15 mouse cellular contexts compared by ENCODE assay signal in genomic region chr3:69054760-69055432, GRCm38 (mm10). TPM values are rescaled to one million over a fixed set of nuclear protein-coding genes. Genes with fewer than 3 reads are reported as not detected.
DNase-seq lines count a peak whose midpoint lies in the region; ATAC-seq and TF ChIP-seq lines count a peak whose summit lies in the region.
"Had no signal": no experiment of that assay in that cellular context is flagged by ENCODE, and none has a peak within 500 bp of the region (broad histone marks: within the 10 kb centered on the region; RNA-seq: fewer than 3 reads in every experiment).

No protein-coding gene starts in this region.

- TF ChIP-seq EP300 in MEL (IDR thresholded peaks at IDR 0.05; ENCODE audit: low read depth in 1 of 2, low read length in 2 of 2): peak; percentile 93 to 96

- no peaks in the 10 kb centered on the region for H3K27me3 ChIP-seq in heart, embryonic 10.5 days (ENCODE audit: insufficient read depth, poor library complexity, severe bottlenecking)
- no peaks in the 10 kb centered on the region for H3K27me3 ChIP-seq in MEL (ENCODE audit: control insufficient read depth in 1 of 2, insufficient read depth in 2 of 2, low read length in 2 of 2)
- H3K27me3 ChIP-seq: midbrain, embryonic 12.5 days; neural tube, embryonic 13.5 days had no signal

- TF ChIP-seq POLR2A in MEL (IDR thresholded peaks at IDR 0.05; ENCODE audit: control insufficient read depth in 1 of 2, insufficient read depth in 1 of 2, low read depth in 1 of 2, low read length in 2 of 2, poor library complexity in 1 of 2): no peak; a peak in 1 of 4 replicates

- 0 out of 2 replicates have a peak overlapping the region, but pooled peaks have one; percentile 2 for H3K27ac ChIP-seq in heart, embryonic 10.5 days
- peak overlapping the region; percentile 85 for H3K27ac ChIP-seq in MEL (ENCODE audit: control insufficient read depth, low read depth, low read length)
- H3K27ac ChIP-seq: midbrain, embryonic 12.5 days; neural tube, embryonic 13.5 days had no signal

- DNase-seq in heart, embryonic 10.5 days (ENCODE audit: low spot score): peak; percentile 94
- DNase-seq in heart, adult 8-10 months (ENCODE audit: low spot score): no peak
- peak; percentile 96 for DNase-seq in MEL (ENCODE audit: low read depth, low spot score)
- no peak for DNase-seq in ovary, postnatal 10 days (ENCODE audit: low spot score)
- DNase-seq in gastrocnemius, postnatal 14 days: no peak
- DNase-seq in kidney, postnatal 36 days: no peak
- DNase-seq: adrenal gland, postnatal 10 days; cerebellum, adult 9-11 months; left cerebral cortex, postnatal 4 days; right cerebral cortex, postnatal 14 days; thymus, postnatal 25 days had no signal

- no peak for TF ChIP-seq CTCF in MEL (IDR thresholded peaks at IDR 0.05 in 2 of 3, conservative IDR thresholded peaks at IDR 0.05 in 1 of 3; ENCODE audit: control insufficient read depth in 1 of 3, insufficient read depth in 1 of 3, low read depth in 2 of 3, low read length in 3 of 3, poor library complexity in 1 of 3, severe bottlenecking in 1 of 3)

- intact Hi-C loops in gastrocnemius, postnatal 14 days (cut with DNase I; ENCODE audit: low total_unique reads): no loop called here

- peak; percentile 53 to 77; a peak in 3 of 4 replicates for ATAC-seq in hematopoietic stem cell, adult 5-6 weeks (replicated peaks in 1 of 2; ENCODE audit: insufficient read depth in 1 of 2, low FRiP score in 2 of 2, low TSS enrichment in 1 of 2, low read depth in 1 of 2, poor library complexity in 2 of 2, severe bottlenecking in 2 of 2)
- ATAC-seq in megakaryocyte-erythroid progenitor cell, adult 5-6 weeks (replicated peaks; ENCODE audit: low FRiP score, low TSS enrichment, poor library complexity, severe bottlenecking): peak; percentile 99

- no peaks in the 10 kb centered on the region for H3K4me1 ChIP-seq in heart, embryonic 10.5 days
- peaks cover 25 to 38% of the 10 kb centered on the region in 2 experiments for H3K4me1 ChIP-seq in MEL (ENCODE audit: control insufficient read depth in 1 of 2, insufficient read depth in 2 of 2, low read length in 2 of 2)
- H3K4me1 ChIP-seq: midbrain, embryonic 12.5 days; neural tube, embryonic 13.5 days had no signal

- H3K79me2 ChIP-seq in MEL (ENCODE audit: control insufficient read depth, insufficient read depth, low read length, poor library complexity): no peaks in the 10 kb centered on the region

- TF ChIP-seq RAD21 in MEL (IDR thresholded peaks at IDR 0.05; ENCODE audit: low read depth, low read length): no peak

- WGBS in heart, embryonic 10.5 days: 70% methylated on average over 7 of the region's 7 CpGs

- no peaks in the 10 kb centered on the region for H3K9me3 ChIP-seq in heart, embryonic 10.5 days
- H3K9me3 ChIP-seq in MEL (replicated peaks; ENCODE audit: insufficient read depth, low read length): no peaks in the 10 kb centered on the region
- H3K9me3 ChIP-seq: midbrain, embryonic 12.5 days; neural tube, embryonic 13.5 days had no signal

- H3K4me3 ChIP-seq in heart, embryonic 10.5 days: no peak overlapping the region
- peak overlapping the region; percentile 19 to 24; a peak in 3 of 4 replicates for H3K4me3 ChIP-seq in MEL (ENCODE audit: control insufficient read depth in 1 of 2, insufficient read depth in 1 of 2, low read depth in 2 of 2, low read length in 2 of 2)
- H3K4me3 ChIP-seq: midbrain, embryonic 12.5 days; neural tube, embryonic 13.5 days had no signal

- H3K9ac ChIP-seq in MEL (ENCODE audit: control insufficient read depth, low read depth, low read length, poor library complexity, severe bottlenecking): peak overlapping the region; percentile 21
- H3K9ac ChIP-seq: midbrain, embryonic 12.5 days; neural tube, embryonic 13.5 days had no signal

- H3K36me3 ChIP-seq in heart, embryonic 10.5 days: no peaks in the 10 kb centered on the region
- H3K36me3 ChIP-seq in MEL (ENCODE audit: control insufficient read depth in 1 of 2, insufficient read depth in 2 of 2, low read length in 2 of 2): peaks cover 0 to 35% of the 10 kb centered on the region in 2 experiments; a peak in 2 of 4 replicates
- H3K36me3 ChIP-seq: midbrain, embryonic 12.5 days; neural tube, embryonic 13.5 days had no signal

TF ChIP-seq in MEL, 35 proteins besides CTCF, POLR2A, EP300 and RAD21 (continues in another document):
- TF ChIP-seq CHD1 (IDR thresholded peaks at IDR 0.05; ENCODE audit: low read depth, low read length) (no peak), UBTF (IDR thresholded peaks at IDR 0.05; ENCODE audit: borderline replicate concordance, insufficient read depth, low read depth, low read length) (no peak), SMC3 (IDR thresholded peaks at IDR 0.05; ENCODE audit: low read depth, low read length) (no peak), TAL1 (IDR thresholded peaks at IDR 0.05; ENCODE audit: low read length) (peak; percentile 97), POLR2AphosphoS2 (IDR thresholded peaks at IDR 0.05; ENCODE audit: low read length) (peak; percentile 61; the same call in 1 of the 2 replicates), MYB (IDR thresholded peaks at IDR 0.05; ENCODE audit: low read depth, low read length) (peak; percentile 85), USF1 (IDR thresholded peaks at IDR 0.05; ENCODE audit: low read depth, low read length) (0 out of 2 replicates have a peak, but pooled peaks have one; percentile 35), JUND (IDR thresholded peaks at IDR 0.05; ENCODE audit: low read depth, low read length) (no peak; the same call in 1 of the 2 replicates), KAT2A (conservative IDR thresholded peaks at IDR 0.05; ENCODE audit: low read depth, low read length) (no peak), MYC (IDR thresholded peaks at IDR 0.05; ENCODE audit: low read depth, low read length) (peak; percentile 87), MEF2A (IDR thresholded peaks at IDR 0.05; ENCODE audit: extremely low read depth, insufficient replicate concordance, low read depth, low read length, poor library complexity, severe bottlenecking) (no peak), ELF1 (IDR thresholded peaks at IDR 0.05; ENCODE audit: low read depth, low read length) (no peak), MXI1 (IDR thresholded peaks at IDR 0.05; ENCODE audit: low read depth, low read length) (peak; percentile 98), ETS1 (IDR thresholded peaks at IDR 0.05; ENCODE audit: low read depth, low read length) (peak; percentile 88), RCOR1 (IDR thresholded peaks at IDR 0.05; ENCODE audit: low read depth, low read length) (peak; percentile 83), E2F4 (IDR thresholded peaks at IDR 0.05; ENCODE audit: borderline replicate concordance, low read depth, low read length) (no peak), MAZ (IDR thresholded peaks at IDR 0.05; ENCODE audit: low read depth, low read length) (0 out of 2 replicates have a peak, but pooled peaks have one; percentile 15), SIN3A (IDR thresholded peaks at IDR 0.05; ENCODE audit: low read length) (peak; percentile 92), CHD2 (IDR thresholded peaks at IDR 0.05; ENCODE audit: low read length) (no peak), ZNF384 (IDR thresholded peaks at IDR 0.05; ENCODE audit: low read depth, low read length) (no peak), HCFC1 (IDR thresholded peaks at IDR 0.05; ENCODE audit: low read depth, low read length) (0 out of 2 replicates have a peak, but pooled peaks have one; percentile 19), MAFK (IDR thresholded peaks at IDR 0.05; ENCODE audit: borderline replicate concordance, low read depth, low read length) (0 out of 2 replicates have a peak, but pooled peaks have one; percentile 4), ZC3H11A (IDR thresholded peaks at IDR 0.05; ENCODE audit: low read depth, low read length) (no peak), BHLHE40 (IDR thresholded peaks at IDR 0.05; ENCODE audit: borderline replicate concordance, low read depth, low read length) (peak; percentile 50; the same call in 1 of the 2 replicates), GATA1 (IDR thresholded peaks at IDR 0.05; ENCODE audit: low read depth, low read length) (peak; percentile 89), MAX (IDR thresholded peaks at IDR 0.05; ENCODE audit: low read length) (peak; percentile 88)

RNA-seq across cellular contexts. Expression of gene Trim59, which starts 10.3 kb away (rescaled TPM):
- polyA plus RNA-seq in heart, embryonic 10.5 days (2016; fragmentation: Nextera tagmentation; extraction: Ambion mirVana): 105 and 122 TPM in 2 replicates
- 1 to 10 TPM in 2 of 4 experiments, under 1 TPM in 2; 0.90 to 2.7 (median 1.3) TPM for total RNA-seq in heart, adult 8-10 months (2022)
- 11.3 and 14.8 TPM in 2 replicates for total RNA-seq in MEL (2012; rRNA removed)
- polyA plus RNA-seq in MEL (2012; ENCODE audit: insufficient read depth in 1 of 2, insufficient read length in 2 of 2, low read depth in 1 of 2, low replicate concordance in 2 of 2, missing spikeins in 1 of 2): 10 to 100 TPM in 1 of 2 experiments, not detected in 1; 17.4 TPM
- 27.8 and 34.1 TPM in 2 replicates for total RNA-seq in hematopoietic stem cell, adult 5-6 weeks (2017)
- 37.8 and 49.7 TPM in 2 replicates for total RNA-seq in megakaryocyte-erythroid progenitor cell, adult 5-6 weeks (2014; fragmentation: Nextera tagmentation)
- total RNA-seq in megakaryocyte-erythroid progenitor cell, adult 5-6 weeks (2017): 24.1 and 29.0 TPM in 2 replicates
- 1 to 10 TPM; 3.8 to 3.9 TPM for total RNA-seq in gastrocnemius, postnatal 14 days (2021)

RNA-seq across cellular contexts. Expression of gene Smc4, which starts 50.4 kb away (rescaled TPM):
- 156 and 161 TPM in 2 replicates for polyA plus RNA-seq in heart, embryonic 10.5 days (2016; fragmentation: Nextera tagmentation; extraction: Ambion mirVana)
- 10 to 100 TPM; 10.0 to 12.2 (median 11.4) TPM for total RNA-seq in heart, adult 8-10 months (2022)
- total RNA-seq in MEL (2012; rRNA removed): 75.9 and 86.7 TPM in 2 replicates
- 1,000 to 10,000 TPM in 1 of 2 experiments, 10 to 100 TPM in 1; 88.7 to 1,112 TPM for polyA plus RNA-seq in MEL (2012; ENCODE audit: insufficient read depth in 1 of 2, insufficient read length in 2 of 2, low read depth in 1 of 2, low replicate concordance in 2 of 2, missing spikeins in 1 of 2)
- 470 and 545 TPM in 2 replicates for total RNA-seq in hematopoietic stem cell, adult 5-6 weeks (2017)
- 208 and 219 TPM in 2 replicates for total RNA-seq in megakaryocyte-erythroid progenitor cell, adult 5-6 weeks (2014; fragmentation: Nextera tagmentation)
- 621 and 796 TPM in 2 replicates for total RNA-seq in megakaryocyte-erythroid progenitor cell, adult 5-6 weeks (2017)
- total RNA-seq in gastrocnemius, postnatal 14 days (2021): 10 to 100 TPM; 15.2 to 17.1 TPM

RNA-seq across cellular contexts. Expression of gene Ift80, which starts 50.5 kb away (rescaled TPM):
- polyA plus RNA-seq in heart, embryonic 10.5 days (2016; fragmentation: Nextera tagmentation; extraction: Ambion mirVana): 8.1 and 9.6 TPM in 2 replicates
- 1 to 10 TPM; 3.9 to 8.2 (median 5.2) TPM for total RNA-seq in heart, adult 8-10 months (2022)
- 4.6 and 6.3 TPM in 2 replicates for total RNA-seq in MEL (2012; rRNA removed)
- 1 to 10 TPM in 1 of 2 experiments, not detected in 1; 8.4 TPM for polyA plus RNA-seq in MEL (2012; ENCODE audit: insufficient read depth in 1 of 2, insufficient read length in 2 of 2, low read depth in 1 of 2, low replicate concordance in 2 of 2, missing spikeins in 1 of 2)
- total RNA-seq in hematopoietic stem cell, adult 5-6 weeks (2017): 33.7 and 36.8 TPM in 2 replicates
- 20.1 and 22.3 TPM in 2 replicates for total RNA-seq in megakaryocyte-erythroid progenitor cell, adult 5-6 weeks (2014; fragmentation: Nextera tagmentation)
- 20.3 and 26.8 TPM in 2 replicates for total RNA-seq in megakaryocyte-erythroid progenitor cell, adult 5-6 weeks (2017)
- 1 to 10 TPM; 3.4 to 4.8 TPM for total RNA-seq in gastrocnemius, postnatal 14 days (2021)

Comparison
In these comparisons a context has a peak if more than half of its experiments do, and no peak if none do; other contexts are left out.
1. DNase-seq: peak in heart, embryonic 10.5 days (single experiment) and MEL (single experiment); none in heart, adult 8-10 months (single experiment), ovary, postnatal 10 days (single experiment), gastrocnemius, postnatal 14 days (single experiment) and kidney, postnatal 36 days (0 of 2).